Mouse (Mus musculus) liver, embryonic 16.5 days (tissue): ENCODE measurements around the gene Smarca2. TPM values are rescaled to one million over a fixed set of nuclear protein-coding genes. Genes with fewer than 3 reads are reported as not detected.

Source experiments
- ATAC-seq: fragments of 200-750 bp; cut with Nextera tagmentation; 2 replicates; pipeline ENCODE4 v1.8.0; 2017; ENCODE audit warnings: low read depth, mild to moderate bottlenecking, moderate number of reproducible peaks, moderate library complexity
- H3K27ac ChIP-seq: fragments of 300-500 bp; sonication (generic); 2 replicates; pipeline ENCODE4 v1.5.1; 2014; ENCODE audit warnings: mild to moderate bottlenecking, low read length
- H3K27me3 ChIP-seq: fragments of 300-500 bp; sonication (generic); 2 replicates; pipeline ENCODE4 v1.6.1; 2014; ENCODE audit warnings: low read depth, low read length, mixed read lengths; ENCODE audit not compliant: control insufficient read depth, insufficient read depth
- H3K36me3 ChIP-seq: fragments of 300-500 bp; sonication (generic); 2 replicates; pipeline ENCODE4 v1.6.1; 2014; ENCODE audit warnings: mild to moderate bottlenecking; ENCODE audit not compliant: control insufficient read depth, insufficient read depth
- H3K4me1 ChIP-seq: fragments of 300-500 bp; sonication (generic); 2 replicates; pipeline ENCODE4 v1.6.1; 2014; ENCODE audit warnings: low read depth, low read length, mixed read lengths; ENCODE audit not compliant: control insufficient read depth
- H3K4me2 ChIP-seq: fragments of 300-500 bp; sonication (generic); 2 replicates; pipeline ENCODE4 v1.6.1; 2014; ENCODE audit warnings: low read depth, low read length, mixed read lengths
- H3K4me3 ChIP-seq: fragments of 300-500 bp; sonication (generic); 2 replicates; pipeline ENCODE4 v1.5.1; 2014; ENCODE audit warnings: low read depth, mild to moderate bottlenecking, low read length
- H3K9ac ChIP-seq: fragments of 300-500 bp; sonication (generic); 2 replicates; pipeline ENCODE4 v1.6.1; 2014; ENCODE audit warnings: low read depth, low read length
- H3K9me3 ChIP-seq: fragments of 300-500 bp; sonication (generic); replicated peaks from 2 replicates; pipeline ENCODE4 v1.6.1; 2016; ENCODE audit warnings: low read length; ENCODE audit not compliant: control insufficient read depth
- WGBS: fragments of 180-500 bp; shearing (Covaris S2); extraction: QIAGEN DNeasy Blood & Tissue Kit; methylation state at CpG from one replicate; pipeline ENCODE4 v1.1.7; 2014; ENCODE audit not compliant: insufficient replicate concordance; 5-methylcytosine and 5-hydroxymethylcytosine counted together
- polyA plus RNA-seq: library from polyadenylated mRNA; unstranded; fragments of >200 nt; fragmentation: Nextera tagmentation; extraction: Ambion mirVana; gene quantifications from 2 replicates; pipeline ENCODE4 v1.2.1, GENCODE M21; 2015

The Smarca2 gene
- polyA plus RNA-seq, 1 experiment from 2014 or later = 5.4 TPM

DNA sequence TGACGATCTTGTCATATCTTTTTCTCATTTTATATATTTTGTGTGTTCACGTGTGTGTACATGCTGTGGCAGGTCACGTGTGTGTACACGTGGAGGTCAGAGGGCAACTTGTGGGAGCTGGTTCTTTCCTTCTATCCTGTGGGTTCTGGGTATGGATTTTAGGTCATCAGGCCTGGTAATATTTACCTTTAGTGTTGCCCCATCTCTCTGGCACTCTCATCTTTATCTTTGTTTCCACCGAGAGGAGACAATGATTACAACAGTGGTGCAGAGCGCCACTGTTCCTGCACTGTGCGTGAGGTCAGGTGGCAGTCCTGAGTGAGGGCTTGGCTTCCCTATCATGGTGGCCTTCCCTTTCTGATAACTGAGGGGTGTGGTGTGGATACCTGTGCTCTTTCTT is 160.6 kb downstream of the Smarca2 start:
- Histone ChIP-seq H3K27ac (no peak overlapping the region), H3K27me3 (no peaks in the 10 kb centered on the region), H3K9me3 (no peaks in the 10 kb centered on the region), H3K9ac (no peak overlapping the region), H3K4me2 (no peak overlapping the region), H3K4me3 (no peak overlapping the region), H3K36me3 (no peaks in the 10 kb centered on the region), H3K4me1 (no peaks in the 10 kb centered on the region)
- no peak for ATAC-seq
- WGBS = 56% methylated on average over 7 of the region's 7 CpGs

DNA sequence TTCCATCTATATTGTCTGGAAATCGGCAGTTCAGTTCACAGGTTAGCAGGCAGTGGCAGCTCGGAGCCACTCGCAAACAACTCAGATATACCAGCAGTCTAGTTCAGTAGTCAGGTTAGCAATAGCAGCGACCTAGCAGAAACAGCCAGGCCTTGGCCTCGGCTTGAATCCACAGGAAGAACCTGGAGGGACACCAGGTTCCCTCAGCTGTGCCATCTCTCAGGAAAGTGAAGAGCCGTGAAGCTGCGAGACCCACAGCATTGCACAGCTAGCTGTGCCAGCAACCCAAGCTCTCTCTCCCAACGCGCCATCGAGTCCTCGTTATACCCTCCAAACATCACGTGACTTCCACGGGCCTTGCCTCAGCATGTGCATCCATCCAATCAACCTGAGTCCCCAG is 162.6 kb downstream of the Smarca2 start:
- Histone ChIP-seq H3K4me3 (no peak overlapping the region), H3K9ac (no peak overlapping the region), H3K27ac (no peak overlapping the region), H3K36me3 (no peaks in the 10 kb centered on the region), H3K4me1 (no peaks in the 10 kb centered on the region), H3K9me3 (no peaks in the 10 kb centered on the region), H3K4me2 (no peak overlapping the region), H3K27me3 (no peaks in the 10 kb centered on the region)
- no peak for ATAC-seq
- WGBS = 81% methylated on average over 13 of the region's 13 CpGs

- no peaks in the 10 kb centered on the region for H3K36me3 ChIP-seq
- H3K4me2 ChIP-seq = no peak overlapping the region
- H3K4me3 ChIP-seq = no peak overlapping the region
- H3K9ac ChIP-seq = no peak overlapping the region
- no peak for ATAC-seq
- no peaks in the 10 kb centered on the region for H3K4me1 ChIP-seq
- no peak overlapping the region for H3K27ac ChIP-seq
- no peaks in the 10 kb centered on the region for H3K27me3 ChIP-seq
- 70% methylated on average over 6 of the region's 6 CpGs for WGBS
- no peaks in the 10 kb centered on the region for H3K9me3 ChIP-seq
Observed at GRCm38 (mm10) chr19:26767941-26768340, 163.1 kb downstream of the Smarca2 start.

GRCm38 (mm10) chr19:26768846-26769245 is 164.0 kb downstream of the Smarca2 start:
- H3K27me3 ChIP-seq = no peaks in the 10 kb centered on the region
- no peak overlapping the region for H3K4me3 ChIP-seq
- H3K4me1 ChIP-seq = no peaks in the 10 kb centered on the region
- WGBS = 77% methylated on average over 5 of the region's 5 CpGs
- H3K9ac ChIP-seq = no peak overlapping the region
- H3K36me3 ChIP-seq = no peaks in the 10 kb centered on the region
- no peak overlapping the region for H3K4me2 ChIP-seq
- no peak overlapping the region for H3K27ac ChIP-seq
- H3K9me3 ChIP-seq = no peaks in the 10 kb centered on the region
- ATAC-seq = no peak

DNA sequence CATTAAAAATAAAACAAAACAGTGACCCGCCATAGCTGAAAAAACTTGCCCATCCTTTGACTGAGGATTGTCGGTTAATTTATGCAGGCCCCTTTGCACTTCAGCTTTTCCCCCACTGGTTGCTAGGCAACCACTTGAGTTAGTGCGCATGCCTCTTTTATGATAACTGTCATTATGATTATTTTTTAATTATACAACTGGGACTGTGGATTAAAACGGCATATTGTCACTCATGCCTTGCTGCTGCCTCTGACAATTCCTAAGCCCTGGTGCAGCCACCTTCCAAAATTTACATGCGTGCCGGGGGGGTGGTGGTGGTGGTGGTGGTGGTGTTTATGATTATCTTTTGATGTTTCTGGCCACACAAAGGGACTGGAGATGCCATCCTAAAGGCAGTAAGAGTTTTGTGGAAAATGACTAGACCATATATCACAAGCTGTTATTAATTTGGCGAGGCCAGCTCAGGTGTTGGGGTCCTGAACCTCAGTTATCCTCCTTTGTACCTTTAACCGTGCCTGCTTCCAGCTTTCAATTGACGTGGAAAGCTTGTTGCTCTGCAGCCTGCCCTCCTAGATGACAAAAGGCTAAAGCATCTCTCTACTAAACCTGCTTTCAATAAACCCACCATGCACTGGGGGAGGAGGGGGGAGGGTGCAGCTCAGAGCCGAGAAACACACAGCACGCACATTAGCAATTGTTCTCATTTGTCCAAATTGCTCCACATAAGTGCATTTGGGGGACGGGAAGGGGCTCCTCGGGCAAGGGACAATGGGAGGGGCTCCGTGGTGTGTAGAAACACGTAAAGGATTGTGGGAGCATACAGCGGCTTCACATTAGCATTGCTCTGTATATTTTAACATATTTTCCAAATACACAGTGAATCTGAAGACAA is 165.0 kb downstream of the Smarca2 start:
- Histone ChIP-seq H3K4me2 (no peak overlapping the region), H3K4me1 (no peaks in the 10 kb centered on the region), H3K27ac (no peak overlapping the region), H3K27me3 (no peaks in the 10 kb centered on the region), H3K36me3 (no peaks in the 10 kb centered on the region), H3K4me3 (no peak overlapping the region), H3K9me3 (no peaks in the 10 kb centered on the region), H3K9ac (no peak overlapping the region)
- 67% methylated on average over 16 of the region's 16 CpGs for WGBS
- ATAC-seq = no peak

DNA sequence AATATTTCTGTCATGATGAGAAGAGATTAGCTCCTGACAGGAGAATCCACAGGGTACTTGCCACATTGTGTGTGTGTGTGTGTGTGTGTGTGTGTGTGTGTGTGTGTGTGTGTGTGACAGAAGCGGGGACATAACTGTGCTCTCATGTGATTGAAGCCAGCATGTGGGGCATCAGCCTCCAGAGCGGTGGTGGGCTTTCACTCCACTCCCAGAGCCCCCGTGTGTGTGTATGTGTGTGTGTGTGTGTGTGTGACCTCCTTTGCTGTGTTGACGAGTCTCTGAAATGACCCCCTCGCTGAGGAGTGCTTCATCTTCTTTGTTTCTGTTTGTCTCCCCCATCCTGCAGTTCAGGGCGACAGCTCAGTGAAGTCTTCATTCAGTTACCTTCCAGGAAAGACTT is 165.7 kb downstream of the Smarca2 start:
- no peak for ATAC-seq
- H3K9me3 ChIP-seq = no peaks in the 10 kb centered on the region
- H3K4me3 ChIP-seq = no peak overlapping the region
- no peaks in the 10 kb centered on the region for H3K27me3 ChIP-seq
- no peak overlapping the region for H3K9ac ChIP-seq
- no peaks in the 10 kb centered on the region for H3K36me3 ChIP-seq
- H3K4me2 ChIP-seq = no peak overlapping the region
- 76% methylated on average over 6 of the region's 6 CpGs for WGBS
- no peak overlapping the region for H3K27ac ChIP-seq
- no peaks in the 10 kb centered on the region for H3K4me1 ChIP-seq

DNA sequence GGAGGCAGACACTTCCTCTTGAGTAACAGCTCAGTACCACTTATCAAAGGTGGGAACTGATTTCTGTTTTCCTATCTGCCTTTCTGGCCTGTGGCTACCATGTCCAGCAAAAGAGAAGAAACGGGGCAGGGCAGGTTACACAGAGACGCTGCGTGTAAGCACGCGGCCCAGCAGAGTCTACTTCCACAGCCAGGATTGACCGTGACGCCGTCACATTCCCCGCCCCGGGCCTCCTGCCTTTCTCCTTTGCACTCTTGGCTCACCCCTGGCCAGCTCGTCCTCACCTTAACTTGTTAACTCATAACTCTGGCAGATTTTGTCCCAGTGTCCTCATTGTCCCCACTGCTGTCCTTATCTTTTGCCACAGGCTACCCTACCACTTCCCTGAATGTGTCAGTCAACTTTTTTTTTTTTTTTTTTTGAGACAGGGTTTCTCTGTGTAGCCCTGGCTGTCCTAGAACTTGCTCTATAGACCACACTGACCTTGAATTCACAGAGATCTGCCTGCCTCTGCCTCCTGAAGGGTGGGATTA is 167.3 kb downstream of the Smarca2 start:
- H3K4me3 ChIP-seq = no peak overlapping the region
- no peak overlapping the region for H3K9ac ChIP-seq
- H3K27me3 ChIP-seq = no peaks in the 10 kb centered on the region
- H3K4me1 ChIP-seq = no peaks in the 10 kb centered on the region
- no peaks in the 10 kb centered on the region for H3K36me3 ChIP-seq
- no peak overlapping the region for H3K4me2 ChIP-seq
- H3K27ac ChIP-seq = no peak overlapping the region
- H3K9me3 ChIP-seq = no peaks in the 10 kb centered on the region
- WGBS = 69% methylated on average over 11 of the region's 11 CpGs
- ATAC-seq = no peak

- Histone ChIP-seq H3K27me3 (no peaks in the 10 kb centered on the region), H3K4me1 (no peaks in the 10 kb centered on the region), H3K4me3 (no peak overlapping the region), H3K9ac (no peak overlapping the region), H3K27ac (no peak overlapping the region), H3K9me3 (no peaks in the 10 kb centered on the region), H3K36me3 (no peaks in the 10 kb centered on the region), H3K4me2 (no peak overlapping the region)
- WGBS = 54% methylated on average over 27 of the region's 27 CpGs
- ATAC-seq = no peak
Observed at GRCm38 (mm10) chr19:26776066-26777025, 171.5 kb downstream of the Smarca2 start.
